Mouse (Mus musculus) heart, embryonic 15.5 days (tissue): ENCODE results near the gene Rhox4b. TPM values are rescaled to one million over a fixed set of nuclear protein-coding genes. Genes with fewer than 3 reads are reported as not detected.
"Not testable (repeated sequence)": the region's sequence is repeated elsewhere in the genome, so short reads cannot be mapped to it uniquely, and the experiment has no call there.

Experiments used
- ATAC-seq: fragments of 200-750 bp; cut with Nextera tagmentation; replicated peaks from 2 replicates; pipeline ENCODE4 v1.8.0; 2017; ENCODE audit warnings: low read depth, moderate TSS enrichment; ENCODE audit not compliant: insufficient number of reproducible peaks, insufficient read depth, low FRiP score
- H3K27ac ChIP-seq: fragments of 300-500 bp; sonication (generic); 2 replicates; pipeline ENCODE4 v1.5.1; 2015; ENCODE audit warnings: mild to moderate bottlenecking, inconsistent platforms
- H3K27me3 ChIP-seq: fragments of 300-500 bp; sonication (generic); 2 replicates; pipeline ENCODE4 v1.6.1; 2015; ENCODE audit warnings: inconsistent platforms
- H3K36me3 ChIP-seq: fragments of 300-500 bp; sonication (generic); 2 replicates; pipeline ENCODE4 v1.6.1; 2015; ENCODE audit warnings: mild to moderate bottlenecking, inconsistent platforms
- H3K4me1 ChIP-seq: fragments of 300-500 bp; sonication (generic); replicated peaks from 2 replicates; pipeline ENCODE4 v1.6.1; 2015; ENCODE audit warnings: inconsistent platforms
- H3K4me2 ChIP-seq: fragments of 300-500 bp; sonication (generic); 2 replicates; pipeline ENCODE4 v1.6.1; 2015; ENCODE audit warnings: inconsistent platforms, mild to moderate bottlenecking, moderate library complexity
- H3K4me3 ChIP-seq: fragments of 300-500 bp; sonication (generic); 2 replicates; pipeline ENCODE4 v1.5.1; 2015; ENCODE audit warnings: mild to moderate bottlenecking, inconsistent platforms
- H3K9ac ChIP-seq: fragments of 300-500 bp; sonication (generic); 2 replicates; pipeline ENCODE4 v1.6.1; 2015; ENCODE audit warnings: mild to moderate bottlenecking, inconsistent platforms
- H3K9me3 ChIP-seq: fragments of 300-500 bp; sonication (generic); replicated peaks from 2 replicates; pipeline ENCODE4 v1.6.1; 2016; ENCODE audit warnings: inconsistent platforms
- WGBS: fragments of 180-500 bp; shearing (Covaris S2); methylation state at CpG from one replicate; pipeline ENCODE4 v1.1.7; 2015; ENCODE audit warnings: mixed read lengths; 5-methylcytosine and 5-hydroxymethylcytosine counted together
- polyA plus RNA-seq: library from polyadenylated mRNA; unstranded; fragments of >200 nt; fragmentation: Nextera tagmentation; extraction: Ambion mirVana; gene quantifications from 2 replicates; pipeline ENCODE4 v1.2.1, GENCODE M21; 2015

The Rhox4b gene
- 1.9 TPM in 1 of 2 replicates, not detected in the other for polyA plus RNA-seq

DNA sequence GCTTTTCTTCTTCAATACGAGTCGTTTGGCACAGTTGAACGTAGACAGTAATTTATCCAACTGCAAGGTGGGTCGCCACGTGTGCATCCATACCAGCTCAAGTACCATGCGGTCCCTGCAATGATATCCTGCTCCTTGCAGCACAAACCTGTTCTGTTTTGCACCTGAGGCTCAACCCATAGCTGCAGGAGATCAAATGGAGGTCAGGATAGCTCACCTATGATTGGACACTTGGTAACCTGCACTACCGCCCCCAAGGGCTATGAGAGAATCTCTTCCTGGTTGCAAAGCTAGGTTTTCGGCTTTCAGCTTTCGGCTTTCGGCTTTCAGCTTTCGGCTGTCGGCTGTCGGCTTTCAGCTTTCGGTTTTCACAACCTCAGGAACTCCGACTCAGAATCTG, at the start of gene Rhox4b:
Gene Rhox4b, plus strand, starts transcription at position 301 of the 400 bp plus-strand sequence.
- H3K9ac ChIP-seq, H3K9me3 ChIP-seq, ATAC-seq, H3K4me1 ChIP-seq, H3K27ac ChIP-seq, H3K4me2 ChIP-seq, H3K27me3 ChIP-seq, H3K36me3 ChIP-seq, H3K4me3 ChIP-seq: not testable (repeated sequence)
- WGBS = 82% methylated on average over 14 of the region's 15 CpGs

DNA sequence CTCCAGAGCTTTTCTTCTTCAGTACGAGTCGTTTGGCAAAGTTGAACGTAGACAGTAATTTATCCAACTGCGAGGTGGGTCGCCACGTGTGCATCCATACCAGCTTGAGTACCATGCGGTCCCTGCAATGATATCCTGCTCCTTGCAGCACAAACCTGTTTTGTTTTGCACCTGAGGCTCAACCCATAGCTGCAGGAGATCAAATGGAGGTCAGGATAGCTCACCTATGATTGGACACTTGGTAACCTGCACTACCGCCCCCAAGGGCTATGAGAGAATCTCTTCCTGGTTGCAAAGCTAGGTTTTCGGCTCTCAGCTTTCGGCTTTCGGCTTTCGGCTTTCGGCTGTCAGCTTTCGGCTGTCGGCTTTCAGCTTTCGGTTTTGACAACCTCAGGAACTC, 41.7 kb upstream of the Rhox4b start, which contains the start of gene Rhox4a2:
Gene Rhox4a2, plus strand, starts transcription at position 301 of the 400 bp plus-strand sequence.
- H3K9ac ChIP-seq, ATAC-seq, H3K27me3 ChIP-seq, H3K4me3 ChIP-seq, H3K27ac ChIP-seq, H3K9me3 ChIP-seq, H3K4me2 ChIP-seq, H3K4me1 ChIP-seq, H3K36me3 ChIP-seq: not testable (repeated sequence)
- WGBS = 88% methylated on average over 8 of the region's 16 CpGs

DNA sequence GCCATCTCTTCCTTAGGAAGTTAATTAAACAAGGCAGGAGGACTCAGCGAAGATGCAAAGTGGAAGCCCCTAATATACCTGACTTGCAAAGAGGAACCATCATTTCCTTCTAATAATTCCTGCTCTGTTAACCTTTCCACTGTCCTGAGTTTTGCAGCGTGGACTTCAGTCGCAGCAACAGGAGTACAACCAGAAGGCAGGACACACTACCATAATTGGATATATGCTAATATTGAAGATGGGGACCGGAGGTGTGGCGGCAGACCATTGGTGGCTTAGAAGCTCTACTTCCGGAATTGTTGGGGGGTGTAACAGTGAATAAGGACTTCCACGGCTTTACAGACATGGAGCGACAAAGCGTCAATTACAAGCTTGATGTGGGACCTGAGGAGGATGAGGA, 20.5 kb upstream of the Rhox4b start, which contains the start of gene Rhox2b:
Gene Rhox2b, plus strand, starts transcription at position 301 of the 400 bp plus-strand sequence.
- WGBS = no CpG with 5 or more reads among the region's 9 CpGs
- ATAC-seq, H3K4me1 ChIP-seq: not testable (repeated sequence)

DNA sequence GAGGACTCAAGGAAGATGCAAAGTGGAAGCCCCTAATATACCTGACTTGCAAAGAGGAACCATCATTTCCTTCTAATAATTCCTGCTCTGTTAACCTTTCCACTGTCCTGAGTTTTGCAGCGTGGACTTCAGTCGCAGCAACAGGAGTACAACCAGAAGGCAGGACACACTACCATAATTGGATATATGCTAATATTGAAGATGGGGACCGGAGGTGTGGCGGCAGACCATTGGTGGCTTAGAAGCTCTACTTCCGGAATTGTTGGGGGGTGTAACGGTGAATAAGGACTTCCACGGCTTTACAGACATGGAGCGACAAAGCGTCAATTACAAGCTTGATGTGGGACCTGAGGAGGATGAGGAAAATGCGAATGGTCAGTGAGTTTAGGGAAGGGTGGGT, 21.1 kb downstream of the Rhox4b start, which contains the start of gene Rhox2c:
Gene Rhox2c, plus strand, starts transcription at position 301 of the 400 bp plus-strand sequence.
- WGBS = 95% methylated on average over 8 of the region's 10 CpGs
- H3K27ac ChIP-seq, H3K4me2 ChIP-seq, H3K36me3 ChIP-seq, H3K9me3 ChIP-seq, H3K4me3 ChIP-seq, H3K27me3 ChIP-seq, H3K4me1 ChIP-seq, ATAC-seq, H3K9ac ChIP-seq: not testable (repeated sequence)

More for the DNA sequence above, 20.5 kb upstream of the Rhox4b start, which contains the start of gene Rhox2b:
- H3K4me2 ChIP-seq, H3K36me3 ChIP-seq, H3K9ac ChIP-seq, H3K27me3 ChIP-seq, H3K4me3 ChIP-seq, H3K27ac ChIP-seq, H3K9me3 ChIP-seq: not testable (repeated sequence)

DNA sequence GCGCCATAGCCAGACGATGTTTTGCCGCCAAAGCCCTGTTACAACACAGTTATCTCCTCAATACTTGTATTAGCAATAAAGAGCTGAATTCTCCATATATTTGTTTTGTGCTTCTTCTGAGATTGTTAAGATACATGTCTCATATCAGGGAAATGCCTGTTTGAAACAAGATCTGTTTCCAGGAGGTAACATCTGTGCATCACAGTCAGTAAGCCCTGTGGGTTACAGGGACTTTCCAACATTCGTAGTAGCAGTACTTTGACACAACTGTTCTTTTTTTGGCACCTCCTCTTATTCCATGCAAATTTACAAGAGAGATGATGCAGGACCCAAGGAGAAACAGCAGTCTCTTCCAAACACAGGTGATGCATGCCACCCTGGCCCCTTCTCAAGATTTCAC, 26.0 kb downstream of the Rhox4b start, which contains the start of gene Rhox3c:
Gene Rhox3c, plus strand, starts transcription at position 301 of the 400 bp plus-strand sequence.
- H3K27me3 ChIP-seq, ATAC-seq, H3K27ac ChIP-seq, H3K4me3 ChIP-seq, H3K9ac ChIP-seq, H3K9me3 ChIP-seq, H3K36me3 ChIP-seq, H3K4me1 ChIP-seq, H3K4me2 ChIP-seq: not testable (repeated sequence)
- WGBS = 82% methylated on average over 3 of the region's 4 CpGs

DNA sequence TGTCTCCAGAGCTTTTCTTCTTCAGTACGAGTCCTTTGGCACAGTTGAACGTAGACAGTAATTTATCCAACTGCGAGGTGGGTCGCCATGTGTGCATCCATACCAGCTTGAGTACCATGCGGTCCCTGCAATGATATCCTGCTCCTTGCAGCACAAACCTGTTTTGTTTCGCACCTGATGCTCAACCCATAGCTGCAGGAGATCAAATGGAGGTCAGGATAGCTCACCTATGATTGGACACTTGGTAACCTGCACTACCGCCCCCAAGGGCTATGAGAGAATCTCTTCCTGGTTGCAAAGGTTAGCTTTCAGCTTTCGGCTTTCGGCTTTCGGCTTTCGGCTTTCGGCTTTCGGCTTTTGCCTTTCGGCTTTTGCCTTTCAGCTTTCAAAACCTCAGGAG, 47.7 kb downstream of the Rhox4b start, which contains the start of gene Rhox4c:
Gene Rhox4c, plus strand, starts transcription at position 301 of the 400 bp plus-strand sequence.
- not testable (repeated sequence) for H3K36me3 ChIP-seq, ATAC-seq, H3K4me1 ChIP-seq, H3K4me2 ChIP-seq, H3K27ac ChIP-seq, H3K4me3 ChIP-seq, H3K9me3 ChIP-seq, H3K27me3 ChIP-seq, H3K9ac ChIP-seq
- WGBS = 89% methylated on average over 14 of the region's 14 CpGs

Other genes with a start within 250 kb of the Rhox4b start
- gene Ndufa1, start 241.3 kb upstream of the Rhox4b start, polyA plus RNA-seq = 695 and 864 TPM in 2 replicates
- 5.4 and 6.0 TPM in 2 replicates for gene Rnf113a1, start 241.2 kb upstream of the Rhox4b start, polyA plus RNA-seq
- gene Gm9, start 221.5 kb upstream of the Rhox4b start, polyA plus RNA-seq = not detected in 2 replicates
- not detected in 2 replicates for gene Rhox1, start 210.2 kb upstream of the Rhox4b start, polyA plus RNA-seq
- not detected in 2 replicates for gene Rhox2a, start 187.5 kb upstream of the Rhox4b start, polyA plus RNA-seq
- gene Rhox3a, start 182.6 kb upstream of the Rhox4b start, polyA plus RNA-seq = not detected in 2 replicates
- gene Rhox4a, start 167.2 kb upstream of the Rhox4b start, polyA plus RNA-seq = not detected in 2 replicates
- gene Rhox3a2, start 52.5 kb upstream of the Rhox4b start, polyA plus RNA-seq = not detected in 2 replicates
- gene Rhox4a2, start 41.6 kb upstream of the Rhox4b start, polyA plus RNA-seq = 0.66 and 2.8 TPM in 2 replicates
- gene Rhox2b, start 20.4 kb upstream of the Rhox4b start, polyA plus RNA-seq = not detected in 2 replicates
- gene Rhox2c, start 21.2 kb downstream of the Rhox4b start, polyA plus RNA-seq = not detected in 2 replicates
- gene Rhox3c, start 26.1 kb downstream of the Rhox4b start, polyA plus RNA-seq = not detected in 2 replicates
- gene Rhox4c, start 47.8 kb downstream of the Rhox4b start, polyA plus RNA-seq = not detected in 2 replicates
- gene Rhox2d, start 60.9 kb downstream of the Rhox4b start, polyA plus RNA-seq = not detected in 2 replicates
- gene Rhox4d, start 81.9 kb downstream of the Rhox4b start, polyA plus RNA-seq = not detected in 2 replicates
- gene Rhox2e, start 98.0 kb downstream of the Rhox4b start, polyA plus RNA-seq = not detected in 2 replicates
- gene Rhox3e, start 109.5 kb downstream of the Rhox4b start, polyA plus RNA-seq = not detected in 2 replicates
- not detected in 2 replicates for gene Rhox4e, start 124.9 kb downstream of the Rhox4b start, polyA plus RNA-seq
- gene Rhox2f, start 138.9 kb downstream of the Rhox4b start, polyA plus RNA-seq = not detected in 2 replicates
- gene Rhox3f, start 148.5 kb downstream of the Rhox4b start, polyA plus RNA-seq = not detected in 2 replicates
- not detected in 2 replicates for gene Rhox4f, start 175.2 kb downstream of the Rhox4b start, polyA plus RNA-seq
- not detected in 2 replicates for gene Rhox3g, start 196.1 kb downstream of the Rhox4b start, polyA plus RNA-seq
- gene Rhox2g, start 211.0 kb downstream of the Rhox4b start, polyA plus RNA-seq = not detected in 2 replicates
- gene Rhox4g, start 218.8 kb downstream of the Rhox4b start, polyA plus RNA-seq = not detected in 2 replicates
- gene Rhox3h, start 236.3 kb downstream of the Rhox4b start, polyA plus RNA-seq = not detected in 2 replicates
- not detected in 2 replicates for gene Rhox2h, start 240.8 kb downstream of the Rhox4b start, polyA plus RNA-seq